In genomic region chr17:76294630-76295029, GRCm38 (mm10) we compare ENCODE assay signal across 11 mouse cellular contexts.
A peak's percentile ranks its signal among the peaks of the same experiment; 100 is the strongest.
DNase-seq lines count a peak whose midpoint lies in the region; ATAC-seq and TF ChIP-seq lines count a peak whose summit lies in the region.
"Had no signal": no experiment of that assay in that cellular context is flagged by ENCODE, and none has a peak within 500 bp of the region (broad histone marks: within the 10 kb centered on the region; RNA-seq: fewer than 3 reads in every experiment).

No protein-coding gene starts in this region.

- H3K27ac ChIP-seq in midbrain, postnatal 0 days (ENCODE audit: low read depth, low read length): no peak overlapping the region
- no peak overlapping the region for H3K27ac ChIP-seq in midbrain, embryonic 10.5 days (replicated peaks)
- H3K27ac ChIP-seq: heart, embryonic 10.5 days had no signal

- no peaks in the 10 kb centered on the region for H3K4me1 ChIP-seq in midbrain, postnatal 0 days (ENCODE audit: insufficient read depth, low read length)
- no peaks in the 10 kb centered on the region for H3K4me1 ChIP-seq in midbrain, embryonic 10.5 days
- H3K4me1 ChIP-seq: heart, embryonic 10.5 days had no signal

- no peak for ATAC-seq in midbrain, postnatal 0 days (ENCODE audit: low FRiP score)
- ATAC-seq: Patski had no signal

- H3K36me3 ChIP-seq in midbrain, postnatal 0 days (ENCODE audit: insufficient read depth, low read length): no peaks in the 10 kb centered on the region
- no peaks in the 10 kb centered on the region for H3K36me3 ChIP-seq in midbrain, embryonic 10.5 days
- H3K36me3 ChIP-seq: heart, embryonic 10.5 days had no signal

- H3K9me3 ChIP-seq in midbrain, postnatal 0 days (ENCODE audit: low read length): no peaks in the 10 kb centered on the region
- H3K9me3 ChIP-seq in midbrain, embryonic 10.5 days (replicated peaks): no peaks in the 10 kb centered on the region
- H3K9me3 ChIP-seq: heart, embryonic 10.5 days had no signal

- peak; percentile 3 to 8 for DNase-seq in heart, postnatal 10 days
- DNase-seq in heart, adult 11 months: no peak
- DNase-seq in midbrain, postnatal 0 days (ENCODE audit: low spot score): peak; percentile 1
- no peak for DNase-seq in midbrain, embryonic 10.5 days (ENCODE audit: low spot score)
- peak; percentile 3 for DNase-seq in embryo, embryonic 10.5 days (ENCODE audit: low spot score)
- DNase-seq in retina, postnatal 1 day: peak; percentile 11
- DNase-seq in thymus, postnatal 36 days: no peak
- DNase-seq in gastrocnemius, adult 18-20 months (ENCODE audit: low spot score): no peak

- no peaks in the 10 kb centered on the region for H3K27me3 ChIP-seq in midbrain, postnatal 0 days (ENCODE audit: insufficient read depth, low read length)
- H3K27me3 ChIP-seq in midbrain, embryonic 10.5 days (ENCODE audit: low read depth, poor library complexity, severe bottlenecking): no peaks in the 10 kb centered on the region
- H3K27me3 ChIP-seq: Patski had no signal

- no peak overlapping the region for H3K4me3 ChIP-seq in midbrain, postnatal 0 days (ENCODE audit: low read depth, low read length)
- no peak overlapping the region for H3K4me3 ChIP-seq in midbrain, embryonic 10.5 days
- H3K4me3 ChIP-seq: erythroblast, embryonic 14.5 days; heart, embryonic 10.5 days had no signal

- peak; percentile 45 for TF ChIP-seq CTCF in midbrain, postnatal 0 days (IDR thresholded peaks at IDR 0.05)

- H3K4me2 ChIP-seq in midbrain, postnatal 0 days (ENCODE audit: low read depth, low read length, poor library complexity, severe bottlenecking): no peak overlapping the region

- intact Hi-C loops in heart, postnatal 10 days (cut with DNase I): loop anchor here (5.0 kb wide), 1 partner anchor 1868 kb away; no protein-coding TSS in a partner anchor

- no peak overlapping the region for H3K9ac ChIP-seq in midbrain, postnatal 0 days (replicated peaks; ENCODE audit: low read length, poor library complexity, severe bottlenecking)

Comparison
In these comparisons a context has a peak if more than half of its experiments do, and no peak if none do; other contexts are left out.
1. DNase-seq: peak in heart, postnatal 10 days (2 of 2), midbrain, postnatal 0 days (single experiment), embryo, embryonic 10.5 days (single experiment) and retina, postnatal 1 day (single experiment); none in heart, adult 11 months (single experiment), midbrain, embryonic 10.5 days (single experiment), thymus, postnatal 36 days (0 of 2) and gastrocnemius, adult 18-20 months (single experiment).